Mouse (Mus musculus): ENCODE measurements around the gene Atad5.

DNA sequence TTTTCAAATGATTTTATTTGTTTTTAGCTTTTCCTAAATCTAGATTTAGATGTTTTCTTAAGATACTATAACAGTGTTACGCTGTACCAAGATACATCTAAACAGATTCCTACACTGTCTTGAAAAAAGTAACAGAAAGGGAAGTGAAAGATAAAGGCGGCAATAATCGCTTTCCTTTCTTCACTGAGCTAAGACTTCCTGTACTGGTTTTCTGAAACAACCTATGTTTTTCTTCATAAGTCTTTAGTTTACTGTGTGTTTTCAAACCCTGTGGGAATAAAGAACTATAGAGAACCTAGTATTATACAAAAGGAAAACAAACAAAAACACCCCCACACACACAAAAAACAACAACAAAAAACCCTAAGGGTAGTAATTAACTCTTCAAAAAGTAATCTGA is 16.8 kb upstream of the Atad5 start:
- no peak for TF ChIP-seq CTCF (IDR thresholded peaks at IDR 0.05; ENCODE audit: low read depth, low read length)
- TF ChIP-seq POLR2A (IDR thresholded peaks at IDR 0.05; ENCODE audit: extremely low read depth, insufficient read depth, low read length) = no peak

All from liver, adult 2 months (tissue).